Mouse (Mus musculus): ENCODE measurements around the gene Nphp1. TPM values are rescaled to one million over a fixed set of nuclear protein-coding genes. Genes with fewer than 3 reads are reported as not detected.

The Nphp1 gene
- total RNA-seq (2015) = 8.2 and 10.2 TPM in 2 replicates
- total RNA-seq (2017) = 12.9 and 14.9 TPM in 2 replicates

DNA sequence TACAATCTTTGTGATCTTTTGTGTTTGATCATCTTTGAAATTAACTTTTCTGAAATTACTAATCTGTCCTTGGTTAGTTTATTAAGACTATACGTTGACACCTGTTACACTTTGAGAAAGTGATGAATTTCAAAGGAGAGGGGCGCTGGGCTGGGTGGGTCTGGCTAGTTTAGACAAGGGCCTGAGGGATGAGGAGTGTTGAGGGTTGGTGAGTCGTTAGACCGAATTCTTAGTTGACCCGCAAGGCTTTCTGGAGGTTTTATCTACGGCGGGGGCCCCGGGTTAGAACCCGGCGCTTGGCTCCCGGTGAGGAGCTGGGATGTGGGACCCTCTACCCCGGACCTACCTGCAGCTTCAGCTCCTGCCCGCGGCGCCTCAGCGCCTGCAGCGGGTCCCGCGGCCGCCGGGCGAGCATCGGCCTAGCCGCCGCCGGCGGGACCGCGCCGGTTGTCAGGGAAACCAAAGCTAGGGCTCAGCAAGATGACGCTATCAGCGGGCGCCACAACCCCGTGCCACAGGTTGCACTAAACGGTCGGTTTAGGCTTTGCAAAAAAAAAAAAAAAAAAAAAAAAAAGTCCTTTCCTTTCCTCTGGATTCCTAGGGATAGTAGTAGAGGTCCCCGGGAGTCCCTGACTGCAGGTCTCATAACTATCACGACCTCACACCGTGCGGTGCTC lies at the start of gene Nphp1:
Gene Nphp1 (minus strand): TSS at position 458 of the 677 bp plus-strand sequence.
- peak; percentile 83 for ATAC-seq (replicated peaks; ENCODE audit: poor library complexity)

GRCm38 (mm10) chr2:127832833-127833190 lies 44.1 kb upstream of the Nphp1 start:
- peak; percentile 66 for ATAC-seq (replicated peaks; ENCODE audit: poor library complexity)

DNA sequence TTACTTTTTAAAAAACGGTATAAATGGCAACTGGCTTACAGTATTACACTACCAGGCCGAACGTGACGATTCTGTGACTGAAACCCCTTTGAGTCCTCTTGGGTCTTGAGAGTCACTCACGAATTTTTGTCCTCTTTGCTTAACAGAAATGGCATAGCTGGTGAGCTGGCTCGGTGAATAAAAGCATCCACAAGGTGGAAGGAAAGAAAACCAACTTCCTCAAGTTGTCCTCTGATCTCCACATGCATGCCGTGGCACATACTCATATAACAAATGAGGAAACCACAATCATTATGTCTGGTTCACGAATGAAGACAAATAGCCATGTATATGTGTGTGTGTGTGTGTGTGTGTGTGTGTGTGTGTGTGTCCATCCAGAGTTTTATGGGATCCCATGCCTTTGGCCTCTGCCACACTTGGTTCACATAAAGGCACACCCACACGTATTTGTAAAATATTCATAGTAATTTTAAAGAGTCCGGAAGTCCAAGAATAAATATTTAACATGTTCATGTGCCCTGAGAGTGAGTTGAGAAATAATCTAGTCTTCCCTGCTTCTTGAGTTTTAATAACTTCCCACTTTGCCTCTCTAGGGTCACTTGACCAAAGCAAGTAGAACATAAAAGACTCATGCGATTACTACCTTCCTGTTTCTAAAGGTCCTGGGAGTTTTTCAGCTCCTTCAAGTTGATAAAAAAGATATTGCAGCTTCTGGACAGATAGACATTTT lies 43.6 kb upstream of the Nphp1 start:
- ATAC-seq (replicated peaks; ENCODE audit: poor library complexity) = peak; percentile 12; the same call in 1 of the 2 replicates

DNA sequence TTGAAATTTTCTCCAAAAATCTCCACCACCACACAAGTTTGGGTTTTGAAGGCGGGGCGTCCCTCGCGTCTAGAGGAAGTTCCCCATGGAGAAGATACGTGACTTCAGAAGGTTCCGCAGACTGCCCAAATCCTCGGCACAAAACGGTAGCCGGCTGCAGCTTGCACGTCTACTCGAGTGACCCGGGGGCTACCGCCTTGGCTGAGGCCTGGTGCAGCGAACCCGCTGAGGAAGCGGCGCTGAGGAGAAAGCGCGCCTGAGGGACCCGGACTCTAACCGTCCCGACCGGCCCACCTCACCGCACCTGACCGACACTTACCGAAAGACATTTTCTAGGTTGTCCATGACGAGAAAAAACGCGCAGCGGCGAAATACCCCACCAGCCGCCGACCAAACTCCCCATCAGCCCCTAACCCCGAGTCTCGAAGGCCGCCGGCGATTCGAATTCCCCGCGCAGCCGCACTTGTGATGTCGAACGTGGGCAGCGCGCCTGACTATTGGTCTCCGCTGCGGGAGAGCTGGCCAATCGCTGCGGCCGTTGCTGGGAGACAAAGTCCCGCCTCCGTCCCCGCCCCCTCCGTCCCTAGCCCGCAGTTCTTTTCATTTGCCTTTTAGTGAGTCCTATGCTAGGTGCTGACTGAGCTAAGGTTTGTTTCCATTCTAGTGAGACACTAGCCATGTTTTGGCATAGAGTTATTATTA lies 42.9 kb upstream of the Nphp1 start, which contains the start of gene Bub1:
Gene Bub1 (minus strand): TSS at position 465 of the 702 bp plus-strand sequence.
- peak; percentile 99 for ATAC-seq (replicated peaks; ENCODE audit: poor library complexity)

GRCm38 (mm10) chr2:127791919-127792603 lies 3.4 kb upstream of the Nphp1 start, which contains the start of gene Mtln:
Mtln (minus strand) TSS chr2:127792488.
- ATAC-seq (replicated peaks; ENCODE audit: poor library complexity) = peak; percentile 96

DNA sequence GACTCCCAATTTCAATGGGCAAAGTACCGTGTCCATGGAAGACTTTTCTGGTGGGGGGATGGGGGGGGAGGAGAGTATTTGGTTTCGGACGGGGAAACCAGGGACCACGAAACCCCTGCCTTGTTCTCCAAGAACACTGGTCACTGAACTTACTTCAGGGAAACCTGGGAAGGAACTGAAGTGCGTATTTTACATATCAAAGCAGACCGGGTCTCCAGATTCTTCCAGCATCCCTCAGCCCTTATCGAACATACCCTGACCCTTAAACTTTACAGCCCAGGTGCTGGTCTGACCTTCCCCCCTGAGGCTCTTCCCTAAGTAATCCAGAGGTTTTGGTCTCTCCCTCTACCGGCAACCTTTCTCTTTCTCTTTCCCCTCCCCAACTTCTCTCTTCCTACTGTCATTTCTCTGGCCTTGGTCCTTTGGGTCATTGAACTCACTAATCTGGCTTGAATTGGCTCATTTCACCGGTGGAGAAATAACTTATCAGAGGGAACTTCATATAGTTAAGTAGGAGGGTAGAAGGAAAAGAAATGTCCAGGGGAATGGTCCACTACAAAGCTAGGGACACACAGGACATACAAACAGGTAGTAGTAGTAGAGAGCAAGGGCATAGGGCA lies 1.1 kb upstream of the Nphp1 start:
- no peak for ATAC-seq (replicated peaks; ENCODE audit: poor library complexity)

GRCm38 (mm10) chr2:127789138-127789537 lies 441 bp upstream of the Nphp1 start:
- ATAC-seq (replicated peaks; ENCODE audit: poor library complexity) = no peak

DNA sequence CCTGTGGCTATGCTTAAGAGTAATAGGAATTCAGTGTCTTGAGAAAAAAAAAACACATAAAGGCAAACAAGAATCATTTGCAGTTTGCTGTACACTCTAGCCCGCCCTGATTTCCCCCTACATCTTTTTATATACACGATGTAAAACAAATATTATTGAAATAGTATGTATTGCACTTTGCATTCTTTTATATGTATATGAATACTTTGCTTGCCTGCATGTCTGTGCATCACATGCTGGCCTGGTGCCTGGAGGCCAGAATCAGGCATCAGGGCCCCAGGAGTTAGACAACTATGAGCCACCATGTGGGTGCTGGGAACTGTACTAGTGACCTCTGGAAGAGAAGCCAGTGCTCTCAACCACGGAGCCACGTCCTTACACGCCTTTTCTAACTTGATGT lies 1.5 kb downstream of the Nphp1 start:
- no peak for ATAC-seq (replicated peaks; ENCODE audit: poor library complexity)

DNA sequence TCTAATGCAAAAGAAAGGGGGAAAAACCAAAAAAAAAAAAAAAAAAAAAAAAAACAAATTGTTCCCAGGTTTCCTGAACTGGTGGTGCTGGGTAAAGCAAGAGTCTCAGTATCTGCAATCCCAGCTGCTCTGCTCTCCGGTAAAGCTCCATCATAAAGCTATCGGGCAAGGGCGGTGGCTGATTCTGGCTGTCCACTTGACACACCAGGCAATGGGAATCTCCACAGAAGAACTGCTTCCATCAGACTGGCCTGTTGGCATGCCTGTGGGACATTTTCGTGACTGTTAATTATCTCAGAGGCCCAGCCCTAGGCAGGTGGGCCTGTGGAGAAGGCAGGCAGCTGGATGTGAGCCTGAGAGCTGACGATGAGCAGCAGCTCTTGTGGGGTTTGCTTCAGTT lies 10.2 kb downstream of the Nphp1 start:
- no peak for ATAC-seq (replicated peaks; ENCODE audit: poor library complexity)

- no peak for ATAC-seq (replicated peaks; ENCODE audit: poor library complexity)
Observed at GRCm38 (mm10) chr2:127775013-127775412, 13.7 kb downstream of the Nphp1 start.

GRCm38 (mm10) chr2:127774578-127774941 lies 14.1 kb downstream of the Nphp1 start:
- ATAC-seq (replicated peaks; ENCODE audit: poor library complexity) = no peak

DNA sequence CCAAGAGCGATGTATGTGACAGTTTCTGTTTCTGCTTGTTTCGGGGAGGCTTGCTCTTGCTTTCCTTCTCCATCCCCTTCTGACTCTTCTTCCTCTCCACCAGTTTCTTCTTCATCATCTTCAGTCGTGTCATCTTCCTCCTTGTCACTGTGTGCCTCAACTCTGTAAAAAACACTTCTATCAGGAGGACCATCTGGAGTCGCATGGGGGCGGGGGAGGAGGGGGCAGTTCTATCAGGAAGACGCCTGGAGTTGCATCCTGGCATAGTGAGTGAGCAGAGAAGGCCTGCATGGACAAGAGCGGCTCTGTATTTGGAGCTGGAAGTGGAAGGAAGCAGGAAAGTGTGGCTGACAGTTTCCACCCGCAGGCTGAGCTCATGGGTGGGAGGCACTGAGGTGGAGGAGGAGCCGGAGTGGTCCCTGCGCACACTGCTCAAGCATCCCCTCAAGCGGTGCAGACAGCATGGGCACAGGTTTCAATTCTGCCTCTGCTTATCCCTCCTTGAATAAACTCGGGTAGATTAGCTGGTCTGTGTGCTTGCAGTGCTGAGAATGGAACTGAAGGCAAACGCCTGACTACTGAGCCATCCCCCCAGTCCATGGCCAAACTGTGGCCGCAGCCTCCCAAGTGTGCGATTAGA lies 14.6 kb downstream of the Nphp1 start:
- no peak for ATAC-seq (replicated peaks; ENCODE audit: poor library complexity)

- ATAC-seq (replicated peaks; ENCODE audit: poor library complexity) = no peak
Observed at GRCm38 (mm10) chr2:127761587-127761986, 27.1 kb downstream of the Nphp1 start.

DNA sequence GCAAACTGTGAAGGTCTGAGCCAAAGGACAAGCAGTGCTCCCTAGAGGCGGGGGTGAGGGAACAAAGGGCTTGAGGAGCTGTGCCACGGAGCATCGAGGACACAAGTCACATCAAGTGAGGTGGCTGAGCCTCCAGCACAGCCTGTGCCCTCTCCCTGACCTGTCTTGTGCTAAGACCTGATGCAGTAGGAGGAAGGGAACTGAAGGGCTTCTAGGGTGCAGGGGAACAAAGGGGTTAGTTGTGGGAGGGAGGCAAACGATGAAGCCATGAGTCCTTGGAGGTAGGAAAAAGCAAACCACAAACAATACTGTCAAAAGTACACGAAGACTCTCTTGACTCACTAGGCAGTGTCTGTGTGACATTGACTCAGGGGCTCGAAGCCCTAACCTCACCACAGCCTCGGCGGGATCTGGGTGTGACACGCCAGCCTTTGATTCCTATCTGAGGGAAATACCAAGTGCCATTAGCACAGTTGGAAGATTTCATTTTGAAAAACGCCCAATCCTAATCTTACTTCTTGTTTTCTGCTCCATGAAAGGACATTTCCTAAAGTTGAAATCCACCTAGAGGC lies 28.2 kb downstream of the Nphp1 start:
- peak; percentile 31; the same call in 1 of the 2 replicates for ATAC-seq (replicated peaks; ENCODE audit: poor library complexity)

DNA sequence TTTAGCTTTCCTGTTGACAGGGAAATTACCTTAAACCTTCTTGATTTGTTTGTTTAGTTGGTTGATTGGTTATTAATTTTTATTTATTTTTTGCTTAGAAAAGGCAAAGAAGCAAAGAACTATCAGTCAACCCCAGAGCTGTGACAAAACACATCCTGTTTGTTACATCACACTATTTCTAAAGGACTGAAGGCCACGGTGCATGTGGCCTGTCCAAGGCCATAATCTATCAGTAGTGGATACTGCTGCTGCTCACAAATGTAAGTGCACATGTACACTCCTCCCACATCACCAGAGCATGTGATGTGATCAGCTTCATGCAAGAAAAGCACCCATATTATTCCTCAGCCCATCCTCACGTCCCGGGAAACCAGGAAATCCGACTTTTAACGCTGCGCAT lies 28.7 kb downstream of the Nphp1 start:
- no peak for ATAC-seq (replicated peaks; ENCODE audit: poor library complexity)

DNA sequence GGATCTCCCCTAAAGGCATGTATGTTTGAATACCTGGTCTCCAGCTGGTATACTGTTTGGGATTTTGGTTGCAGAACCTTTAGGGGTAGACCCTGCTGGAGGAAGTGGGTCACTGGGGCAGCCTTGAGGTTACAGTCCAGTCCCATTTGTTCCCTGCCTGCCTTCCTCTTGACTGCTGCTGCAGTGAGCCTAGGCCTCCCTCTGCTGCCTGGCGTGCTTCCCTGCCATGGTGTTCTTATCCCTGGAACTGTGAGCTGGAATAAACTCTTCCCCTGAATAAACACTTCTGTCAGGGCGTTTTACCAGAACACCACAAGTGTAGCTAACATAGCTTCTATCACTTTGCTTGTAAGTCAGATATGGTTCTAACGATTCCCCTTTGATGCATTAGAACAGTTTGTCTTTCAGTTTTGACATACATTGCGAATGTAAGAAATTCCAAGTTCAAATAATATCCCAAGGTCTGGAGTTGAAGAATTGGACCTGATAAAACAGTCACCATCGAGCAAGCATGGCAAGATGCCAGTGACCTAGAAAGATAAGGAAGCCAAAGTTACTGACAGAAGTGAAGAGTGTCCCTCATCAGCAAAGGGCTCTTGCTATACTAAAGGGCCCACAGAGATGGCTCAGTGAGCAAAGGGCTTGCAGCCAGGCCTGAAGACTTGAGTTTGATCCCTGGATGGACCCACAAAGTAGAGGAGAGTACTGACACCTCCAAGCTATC lies 29.4 kb downstream of the Nphp1 start:
- no peak for ATAC-seq (replicated peaks; ENCODE audit: poor library complexity)

DNA sequence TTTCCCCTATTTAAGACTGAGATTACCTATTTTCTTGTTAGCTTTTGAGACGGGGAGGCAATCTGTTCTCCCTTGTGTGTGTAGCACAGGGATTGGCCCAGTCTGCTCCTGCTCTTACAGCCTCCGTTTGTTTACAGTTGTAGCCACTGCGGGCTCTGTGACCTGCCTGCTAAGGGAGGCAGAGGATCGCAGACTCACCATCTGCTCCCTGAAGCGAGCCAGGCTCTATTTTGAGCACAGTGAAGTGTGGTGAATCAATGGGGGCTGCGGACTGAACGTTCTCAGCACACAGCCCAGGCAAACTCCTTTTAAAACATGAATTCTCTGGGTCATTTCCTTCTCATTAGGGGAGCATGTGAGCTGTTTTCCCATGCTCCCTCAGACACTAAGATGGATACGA lies 31.5 kb downstream of the Nphp1 start:
- ATAC-seq (replicated peaks; ENCODE audit: poor library complexity) = no peak

DNA sequence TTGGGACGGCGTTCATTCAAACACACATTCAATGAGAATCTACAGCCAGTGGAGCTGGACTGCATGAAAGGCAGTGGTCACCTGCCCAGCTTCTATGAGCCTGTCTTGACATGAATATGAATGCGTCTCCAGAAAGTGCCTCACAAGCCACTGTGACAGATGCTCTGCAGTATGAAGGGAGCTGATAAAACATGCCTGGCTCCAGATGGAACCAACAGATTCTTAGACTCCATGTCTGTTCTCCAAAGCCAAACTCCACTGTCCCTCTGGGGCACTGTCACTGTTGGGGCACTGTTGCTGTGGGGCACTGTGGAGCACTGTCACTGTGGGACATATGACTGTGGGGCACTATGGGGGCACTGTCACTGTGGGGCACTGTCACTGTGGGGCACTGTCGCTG lies 34.6 kb downstream of the Nphp1 start:
- ATAC-seq (replicated peaks; ENCODE audit: poor library complexity) = no peak
